Mouse (Mus musculus): ENCODE measurements at regions not wholly inside any gene's neighbourhood (a gene's known extent, or its start where the extent isn't known, plus 50 kb on each side); places are given as distances from the start of the nearest gene placed in this dataset.

- no peaks in the 10 kb centered on the region for H3K4me1 ChIP-seq
Observed at GRCm38 (mm10) chr14:98877956-98878355, 116.2 kb downstream of the Rpl36a-ps1 start.

GRCm38 (mm10) chr14:98873446-98873845, 120.7 kb downstream of the Rpl36a-ps1 start:
- H3K4me3 ChIP-seq = no peak overlapping the region
- no peaks in the 10 kb centered on the region for H3K4me1 ChIP-seq
- no peak for DNase-seq (ENCODE audit: low spot score)
- 85% methylated on average over 9 of the region's 9 CpGs for WGBS
- H3K36me3 ChIP-seq (replicated peaks) = no peaks in the 10 kb centered on the region
- no peaks in the 10 kb centered on the region for H3K9me3 ChIP-seq
- H3K27ac ChIP-seq (replicated peaks) = no peak overlapping the region
- H3K27me3 ChIP-seq (replicated peaks; ENCODE audit: low read depth, poor library complexity, severe bottlenecking) = no peaks in the 10 kb centered on the region

More at GRCm38 (mm10) chr14:98877956-98878355, 116.2 kb downstream of the Rpl36a-ps1 start:
- Histone ChIP-seq H3K36me3 (replicated peaks) (no peaks in the 10 kb centered on the region), H3K9me3 (no peaks in the 10 kb centered on the region), H3K27me3 (replicated peaks; ENCODE audit: low read depth, poor library complexity, severe bottlenecking) (no peaks in the 10 kb centered on the region), H3K27ac (replicated peaks) (no peak overlapping the region), H3K4me3 (no peak overlapping the region)
- DNase-seq (ENCODE audit: low spot score) = no peak
- WGBS = 85% methylated on average over 3 of the region's 3 CpGs

- WGBS = 86% methylated on average over 6 of the region's 6 CpGs
- no peaks in the 10 kb centered on the region for H3K4me1 ChIP-seq
- H3K27ac ChIP-seq (replicated peaks) = no peak overlapping the region
Observed at GRCm38 (mm10) chr14:98869888-98870287, 124.2 kb downstream of the Rpl36a-ps1 start.

GRCm38 (mm10) chr14:98866880-98867279, 127.2 kb downstream of the Rpl36a-ps1 start:
- Histone ChIP-seq H3K9me3 (no peaks in the 10 kb centered on the region), H3K27me3 (replicated peaks; ENCODE audit: low read depth, poor library complexity, severe bottlenecking) (no peaks in the 10 kb centered on the region)

More at GRCm38 (mm10) chr14:98869888-98870287, 124.2 kb downstream of the Rpl36a-ps1 start:
- Histone ChIP-seq H3K9me3 (no peaks in the 10 kb centered on the region), H3K4me3 (no peak overlapping the region), H3K36me3 (replicated peaks) (no peaks in the 10 kb centered on the region), H3K27me3 (replicated peaks; ENCODE audit: low read depth, poor library complexity, severe bottlenecking) (no peaks in the 10 kb centered on the region)
- DNase-seq (ENCODE audit: low spot score) = no peak

GRCm38 (mm10) chr14:98864001-98864400, 130.1 kb downstream of the Rpl36a-ps1 start:
- 87% methylated on average over 6 of the region's 6 CpGs for WGBS
- Histone ChIP-seq H3K9me3 (no peaks in the 10 kb centered on the region), H3K4me1 (no peaks in the 10 kb centered on the region), H3K36me3 (replicated peaks) (no peaks in the 10 kb centered on the region), H3K27ac (replicated peaks) (no peak overlapping the region), H3K4me3 (no peak overlapping the region), H3K27me3 (replicated peaks; ENCODE audit: low read depth, poor library complexity, severe bottlenecking) (no peaks in the 10 kb centered on the region)
- DNase-seq (ENCODE audit: low spot score) = no peak

More at GRCm38 (mm10) chr14:98866880-98867279, 127.2 kb downstream of the Rpl36a-ps1 start:
- Histone ChIP-seq H3K4me3 (no peak overlapping the region), H3K4me1 (no peaks in the 10 kb centered on the region), H3K27ac (replicated peaks) (no peak overlapping the region), H3K36me3 (replicated peaks) (no peaks in the 10 kb centered on the region)
- DNase-seq (ENCODE audit: low spot score) = no peak

- H3K27ac ChIP-seq (replicated peaks) = no peak overlapping the region
- no peaks in the 10 kb centered on the region for H3K9me3 ChIP-seq
- H3K4me1 ChIP-seq = no peaks in the 10 kb centered on the region
- H3K27me3 ChIP-seq (replicated peaks; ENCODE audit: low read depth, poor library complexity, severe bottlenecking) = no peaks in the 10 kb centered on the region
- H3K36me3 ChIP-seq (replicated peaks) = no peaks in the 10 kb centered on the region
- H3K4me3 ChIP-seq = no peak overlapping the region
- DNase-seq (ENCODE audit: low spot score) = no peak
- WGBS = 85% methylated on average over 11 of the region's 11 CpGs
Observed at GRCm38 (mm10) chr14:98863598-98863997, 130.5 kb downstream of the Rpl36a-ps1 start.

- no peaks in the 10 kb centered on the region for H3K9me3 ChIP-seq
- no peaks in the 10 kb centered on the region for H3K27me3 ChIP-seq (replicated peaks; ENCODE audit: low read depth, poor library complexity, severe bottlenecking)
- H3K4me1 ChIP-seq = no peaks in the 10 kb centered on the region
- no peak overlapping the region for H3K4me3 ChIP-seq
- WGBS = 65% methylated on average over 5 of the region's 5 CpGs
- no peak overlapping the region for H3K27ac ChIP-seq (replicated peaks)
- no peaks in the 10 kb centered on the region for H3K36me3 ChIP-seq (replicated peaks)
- no peak for DNase-seq (ENCODE audit: low spot score)
Observed at GRCm38 (mm10) chr14:98862095-98862735, 131.9 kb downstream of the Rpl36a-ps1 start.

GRCm38 (mm10) chr14:98858801-98859200, 135.3 kb downstream of the Rpl36a-ps1 start:
- no peaks in the 10 kb centered on the region for H3K4me1 ChIP-seq
- no peak for DNase-seq (ENCODE audit: low spot score)
- WGBS = 80% methylated on average over 7 of the region's 7 CpGs

GRCm38 (mm10) chr14:98848500-98848899, 145.6 kb downstream of the Rpl36a-ps1 start:
- H3K4me3 ChIP-seq = no peak overlapping the region
- no peak for DNase-seq (ENCODE audit: low spot score)
- no peaks in the 10 kb centered on the region for H3K27me3 ChIP-seq (replicated peaks; ENCODE audit: low read depth, poor library complexity, severe bottlenecking)
- no peaks in the 10 kb centered on the region for H3K36me3 ChIP-seq (replicated peaks)
- no peaks in the 10 kb centered on the region for H3K4me1 ChIP-seq
- H3K27ac ChIP-seq (replicated peaks) = no peak overlapping the region
- 62% methylated on average over 1 of the region's 1 CpGs for WGBS
- H3K9me3 ChIP-seq = no peaks in the 10 kb centered on the region

More at GRCm38 (mm10) chr14:98858801-98859200, 135.3 kb downstream of the Rpl36a-ps1 start:
- H3K27me3 ChIP-seq (replicated peaks; ENCODE audit: low read depth, poor library complexity, severe bottlenecking) = no peaks in the 10 kb centered on the region
- no peak overlapping the region for H3K27ac ChIP-seq (replicated peaks)
- no peaks in the 10 kb centered on the region for H3K36me3 ChIP-seq (replicated peaks)
- no peak overlapping the region for H3K4me3 ChIP-seq
- H3K9me3 ChIP-seq = no peaks in the 10 kb centered on the region

- 87% methylated on average over 2 of the region's 2 CpGs for WGBS
- H3K27me3 ChIP-seq (replicated peaks; ENCODE audit: low read depth, poor library complexity, severe bottlenecking) = no peaks in the 10 kb centered on the region
- no peaks in the 10 kb centered on the region for H3K9me3 ChIP-seq
- no peak for DNase-seq (ENCODE audit: low spot score)
- H3K4me1 ChIP-seq = no peaks in the 10 kb centered on the region
- H3K27ac ChIP-seq (replicated peaks) = no peak overlapping the region
- no peaks in the 10 kb centered on the region for H3K36me3 ChIP-seq (replicated peaks)
- H3K4me3 ChIP-seq = no peak overlapping the region
Observed at GRCm38 (mm10) chr14:98844221-98844620, 149.9 kb downstream of the Rpl36a-ps1 start.

- H3K4me3 ChIP-seq = no peak overlapping the region
- WGBS = 89% methylated on average over 5 of the region's 5 CpGs
Observed at GRCm38 (mm10) chr14:98834316-98834715, 159.8 kb downstream of the Rpl36a-ps1 start.

GRCm38 (mm10) chr14:98833230-98833999, 160.7 kb downstream of the Rpl36a-ps1 start:
- H3K4me3 ChIP-seq = no peak overlapping the region
- H3K36me3 ChIP-seq (replicated peaks) = no peaks in the 10 kb centered on the region
- no peaks in the 10 kb centered on the region for H3K9me3 ChIP-seq
- H3K27ac ChIP-seq (replicated peaks) = no peak overlapping the region
- H3K4me1 ChIP-seq = 0 out of 2 replicates have a peak, but pooled peaks cover 4% of the 10 kb centered on the region
- no peak for DNase-seq (ENCODE audit: low spot score)
- H3K27me3 ChIP-seq (replicated peaks; ENCODE audit: low read depth, poor library complexity, severe bottlenecking) = no peaks in the 10 kb centered on the region
- 86% methylated on average over 13 of the region's 13 CpGs for WGBS

More at GRCm38 (mm10) chr14:98834316-98834715, 159.8 kb downstream of the Rpl36a-ps1 start:
- Histone ChIP-seq H3K27me3 (replicated peaks; ENCODE audit: low read depth, poor library complexity, severe bottlenecking) (no peaks in the 10 kb centered on the region), H3K36me3 (replicated peaks) (no peaks in the 10 kb centered on the region), H3K9me3 (no peaks in the 10 kb centered on the region), H3K4me1 (0 out of 2 replicates have a peak, but pooled peaks cover 4% of the 10 kb centered on the region), H3K27ac (replicated peaks) (no peak overlapping the region)
- no peak for DNase-seq (ENCODE audit: low spot score)

GRCm38 (mm10) chr14:98832401-98832800, 161.7 kb downstream of the Rpl36a-ps1 start:
- H3K27me3 ChIP-seq (replicated peaks; ENCODE audit: low read depth, poor library complexity, severe bottlenecking) = no peaks in the 10 kb centered on the region
- H3K9me3 ChIP-seq = no peaks in the 10 kb centered on the region
- H3K4me1 ChIP-seq = 0 out of 2 replicates have a peak, but pooled peaks cover 4% of the 10 kb centered on the region
- no peaks in the 10 kb centered on the region for H3K36me3 ChIP-seq (replicated peaks)
- 60% methylated on average over 7 of the region's 7 CpGs for WGBS
- no peak overlapping the region for H3K27ac ChIP-seq (replicated peaks)
- no peak for DNase-seq (ENCODE audit: low spot score)
- H3K4me3 ChIP-seq = no peak overlapping the region
